In the genomic region with DNA sequence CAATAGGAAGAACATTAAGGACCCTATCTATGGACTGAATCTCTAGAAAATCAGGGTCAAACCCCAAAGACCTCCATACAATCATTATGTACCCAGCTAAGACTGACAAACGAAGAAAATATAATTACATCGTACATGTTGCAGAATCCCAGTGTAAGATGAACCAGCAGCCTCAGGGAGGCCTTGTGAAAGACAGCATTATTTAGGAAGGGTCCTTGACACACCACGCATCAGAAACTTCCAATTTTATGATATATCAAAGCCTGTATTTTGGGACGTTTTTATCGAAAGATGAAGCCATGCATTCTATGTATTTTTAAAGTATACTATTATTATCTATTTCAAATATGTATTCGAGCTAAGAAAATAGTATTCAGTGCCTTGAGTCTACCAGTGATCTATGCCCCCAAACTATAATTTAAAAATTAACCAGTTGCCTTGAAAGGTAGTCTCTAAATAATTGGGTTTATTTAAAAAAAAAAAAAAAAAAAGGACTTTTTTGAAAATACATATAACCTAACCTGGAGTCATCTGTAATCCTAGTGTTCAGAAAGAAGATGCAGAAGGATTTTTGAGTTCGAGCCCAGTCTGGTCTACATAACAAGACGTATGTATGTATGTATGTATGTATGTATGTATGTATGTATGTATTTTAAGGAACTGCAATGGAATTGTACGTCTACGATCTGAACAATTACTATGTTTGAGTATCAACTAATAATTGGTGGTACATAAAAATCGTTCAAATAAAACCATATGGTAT, we compare ENCODE assay signal across 9 mouse cellular contexts. TPM values are rescaled to one million over a fixed set of nuclear protein-coding genes. Genes with fewer than 3 reads are reported as not detected.
DNase-seq lines count a peak whose midpoint lies in the region; ATAC-seq and TF ChIP-seq lines count a peak whose summit lies in the region.
"Had no signal": no experiment of that assay in that cellular context is flagged by ENCODE, and none has a peak within 500 bp of the region (broad histone marks: within the 10 kb centered on the region; RNA-seq: fewer than 3 reads in every experiment).

No protein-coding gene starts in this region.

- WGBS in kidney, embryonic 16.5 days = 51% methylated on average over 11 of the region's 11 CpGs
- 48% methylated on average over 11 of the region's 11 CpGs for WGBS in limb, embryonic 12.5 days

- no peak for TF ChIP-seq POLR2A in ES-Bruce4 (IDR thresholded peaks at IDR 0.05; ENCODE audit: insufficient read depth, low read length)

- no peak for TF ChIP-seq CTCF in ES-Bruce4 (IDR thresholded peaks at IDR 0.05; ENCODE audit: low read depth, low read length)

- peaks cover 11% of the 10 kb centered on the region; the same call in 1 of the 2 replicates for H3K4me1 ChIP-seq in kidney, embryonic 16.5 days (ENCODE audit: insufficient read depth, low read length)
- peaks cover 2% of the 10 kb centered on the region for H3K4me1 ChIP-seq in ES-Bruce4 (ENCODE audit: control insufficient read depth, insufficient read depth, low read length)
- peaks cover 9% of the 10 kb centered on the region for H3K4me1 ChIP-seq in limb, embryonic 12.5 days (replicated peaks)

- H3K36me3 ChIP-seq in kidney, embryonic 16.5 days (ENCODE audit: insufficient read depth, low read length) = no peaks in the 10 kb centered on the region
- H3K36me3 ChIP-seq in ES-Bruce4 (ENCODE audit: control insufficient read depth, insufficient read depth, low read length, poor library complexity, severe bottlenecking) = no peaks in the 10 kb centered on the region
- H3K36me3 ChIP-seq in limb, embryonic 12.5 days = no peaks in the 10 kb centered on the region

- H3K27me3 ChIP-seq in kidney, embryonic 16.5 days (ENCODE audit: insufficient read depth, low read length) = 0 out of 2 replicates have a peak, but pooled peaks cover 2% of the 10 kb centered on the region
- no peaks in the 10 kb centered on the region for H3K27me3 ChIP-seq in ES-Bruce4 (ENCODE audit: control insufficient read depth, insufficient read depth, low read length, poor library complexity, severe bottlenecking)
- peaks cover 2% of the 10 kb centered on the region; the same call in 1 of the 2 replicates for H3K27me3 ChIP-seq in limb, embryonic 12.5 days

- H3K4me3 ChIP-seq in kidney, embryonic 16.5 days (ENCODE audit: low read length) = no peak overlapping the region
- H3K4me3 ChIP-seq in ES-Bruce4 (ENCODE audit: low read depth, low read length) = peak overlapping the region; percentile 84; the same call in 1 of the 2 replicates
- H3K4me3 ChIP-seq in limb, embryonic 12.5 days (replicated peaks) = peak overlapping the region; percentile 61; the same call in 1 of the 2 replicates

- no peaks in the 10 kb centered on the region for H3K9me3 ChIP-seq in kidney, embryonic 16.5 days (ENCODE audit: low read length)
- H3K9me3 ChIP-seq in ES-Bruce4 (replicated peaks; ENCODE audit: control insufficient read depth, insufficient read depth, low read length, poor library complexity, severe bottlenecking) = no peaks in the 10 kb centered on the region
- no peaks in the 10 kb centered on the region for H3K9me3 ChIP-seq in limb, embryonic 12.5 days

- H3K27ac ChIP-seq in kidney, embryonic 16.5 days (ENCODE audit: low read length) = no peak overlapping the region
- no peak overlapping the region for H3K27ac ChIP-seq in ES-Bruce4 (ENCODE audit: insufficient read depth, low read length)
- H3K27ac ChIP-seq in limb, embryonic 12.5 days = no peak overlapping the region

- DNase-seq in CD4-positive, CD25-positive, alpha-beta regulatory T cell, adult 2 months (ENCODE audit: low read depth, low spot score) = peak; percentile 20
- no peak for DNase-seq in kidney, adult 9 months
- no peak for DNase-seq in cerebellum, adult 11 months
- DNase-seq in adipocyte (ENCODE audit: low spot score) = no peak

- TF ChIP-seq EP300 in ES-Bruce4 (IDR thresholded peaks at IDR 0.05; ENCODE audit: insufficient read depth, low read depth, low read length) = no peak

- ATAC-seq in CD4-positive, CD25-positive, alpha-beta regulatory T cell, adult 4 months = no peak
- no peak for ATAC-seq in kidney, embryonic 16.5 days (ENCODE audit: low FRiP score, low TSS enrichment)
- no peak for ATAC-seq in limb, embryonic 12.5 days (ENCODE audit: insufficient number of reproducible peaks, insufficient read depth, low FRiP score, low TSS enrichment, low read depth)

- peak overlapping the region; percentile 72 for H3K4me2 ChIP-seq in kidney, embryonic 16.5 days (replicated peaks; ENCODE audit: low read depth, low read length)
- peak overlapping the region; percentile 61; the same call in 1 of the 2 replicates for H3K4me2 ChIP-seq in limb, embryonic 12.5 days

- no peak overlapping the region for H3K9ac ChIP-seq in kidney, embryonic 16.5 days (replicated peaks; ENCODE audit: low read length)
- H3K9ac ChIP-seq in ES-Bruce4 (ENCODE audit: low read depth, poor library complexity, severe bottlenecking) = no peak overlapping the region
- H3K9ac ChIP-seq in limb, embryonic 12.5 days (replicated peaks) = no peak overlapping the region

RNA-seq across cellular contexts. Expression of gene Zfp213, which starts 16.2 kb away (rescaled TPM):
- 1 to 10 TPM; 3.4 to 4.3 TPM for polyA plus RNA-seq in CD4-positive, CD25-positive, alpha-beta regulatory T cell, adult 4 months (2017; shearing (Covaris generic))
- polyA plus RNA-seq in kidney, embryonic 16.5 days (2015; fragmentation: Nextera tagmentation; extraction: Ambion mirVana) = 24.1 and 26.5 TPM in 2 replicates
- polyA plus RNA-seq in ES-Bruce4 (2011; ENCODE audit: insufficient read depth, insufficient read length, low read depth, missing spikeins) = 4.2 and 4.9 TPM in 2 replicates
- 24.7 and 26.6 TPM in 2 replicates for polyA plus RNA-seq in limb, embryonic 12.5 days (2016; fragmentation: Nextera tagmentation; extraction: Ambion mirVana)

RNA-seq across cellular contexts. Expression of gene Zfp13, which starts 51.4 kb away (rescaled TPM):
- under 1 TPM in 1 of 2 experiments, not detected in 1; 0.38 TPM for polyA plus RNA-seq in CD4-positive, CD25-positive, alpha-beta regulatory T cell, adult 4 months (2017; shearing (Covaris generic))
- polyA plus RNA-seq in kidney, embryonic 16.5 days (2015; fragmentation: Nextera tagmentation; extraction: Ambion mirVana) = 19.1 and 19.3 TPM in 2 replicates
- 25.1 and 27.7 TPM in 2 replicates for polyA plus RNA-seq in ES-Bruce4 (2011; ENCODE audit: insufficient read depth, insufficient read length, low read depth, missing spikeins)
- 22.0 and 25.5 TPM in 2 replicates for polyA plus RNA-seq in limb, embryonic 12.5 days (2016; fragmentation: Nextera tagmentation; extraction: Ambion mirVana)

RNA-seq across cellular contexts. Expression of gene Zscan10, which starts 52.8 kb away (rescaled TPM):
- 1 to 10 TPM; 2.2 to 2.9 TPM for polyA plus RNA-seq in CD4-positive, CD25-positive, alpha-beta regulatory T cell, adult 4 months (2017; shearing (Covaris generic))
- 0.26 TPM in 1 of 2 replicates, not detected in the other for polyA plus RNA-seq in kidney, embryonic 16.5 days (2015; fragmentation: Nextera tagmentation; extraction: Ambion mirVana)
- polyA plus RNA-seq in ES-Bruce4 (2011; ENCODE audit: insufficient read depth, insufficient read length, low read depth, missing spikeins) = 51.8 and 58.5 TPM in 2 replicates
- 0.37 and 0.45 TPM in 2 replicates for polyA plus RNA-seq in limb, embryonic 12.5 days (2016; fragmentation: Nextera tagmentation; extraction: Ambion mirVana)
- polyA plus RNA-seq: neural tube, embryonic 11.5 days had no signal

Comparison
In these comparisons a context has a peak if more than half of its experiments do, and no peak if none do; other contexts are left out.
1. RNA of gene Zfp13, which starts 51.4 kb away (polyA plus RNA-seq): 25.1 to 27.7 TPM in ES-Bruce4, 22.0 to 25.5 TPM in limb, embryonic 12.5 days and 19.1 to 19.3 TPM in kidney, embryonic 16.5 days; 0.38 TPM in CD4-positive, CD25-positive, alpha-beta regulatory T cell, adult 4 months; every median in the first group is over 10 times any median in the second.
2. RNA of gene Zscan10, which starts 52.8 kb away (polyA plus RNA-seq): 51.8 to 58.5 TPM in ES-Bruce4; 2.2 to 2.9 TPM in CD4-positive, CD25-positive, alpha-beta regulatory T cell, adult 4 months, 0.37 to 0.45 TPM in limb, embryonic 12.5 days and 0.26 TPM in kidney, embryonic 16.5 days; every median in the first group is over 10 times any median in the second.